In genomic region chrX:99501397-99502125, GRCm38 (mm10) we compare ENCODE assay signal across 11 mouse cellular contexts. TPM values are rescaled to one million over a fixed set of nuclear protein-coding genes. Genes with fewer than 3 reads are reported as not detected.
DNase-seq lines count a peak whose midpoint lies in the region; ATAC-seq and TF ChIP-seq lines count a peak whose summit lies in the region.
"Had no signal": no experiment of that assay in that cellular context is flagged by ENCODE, and none has a peak within 500 bp of the region (broad histone marks: within the 10 kb centered on the region; RNA-seq: fewer than 3 reads in every experiment).

No protein-coding gene starts in this region.

- no peak overlapping the region for H3K4me2 ChIP-seq in heart, embryonic 13.5 days
- no peak overlapping the region for H3K4me2 ChIP-seq in lung, embryonic 14.5 days
- H3K4me2 ChIP-seq in heart, embryonic 15.5 days, result no peak overlapping the region
- H3K4me2 ChIP-seq: forebrain, embryonic 12.5 days had no signal

- H3K4me1 ChIP-seq in heart, embryonic 13.5 days, result peaks cover 24% of the 10 kb centered on the region
- no peaks in the 10 kb centered on the region for H3K4me1 ChIP-seq in lung, embryonic 14.5 days (ENCODE audit: insufficient read depth)
- peaks cover 12% of the 10 kb centered on the region for H3K4me1 ChIP-seq in heart, embryonic 15.5 days (replicated peaks)
- peaks cover 6% of the 10 kb centered on the region for H3K4me1 ChIP-seq in limb, embryonic 10.5 days

- intact Hi-C loops in heart, postnatal 36 days (cut with DNase I), result no loop called here

- peaks cover 44% of the 10 kb centered on the region for H3K27me3 ChIP-seq in heart, embryonic 13.5 days (replicated peaks)
- H3K27me3 ChIP-seq in lung, embryonic 14.5 days (ENCODE audit: insufficient read depth, low read length), result no peaks in the 10 kb centered on the region
- H3K27me3 ChIP-seq in heart, embryonic 15.5 days, result peaks cover 10% of the 10 kb centered on the region
- peaks cover 100% of the 10 kb centered on the region for H3K27me3 ChIP-seq in limb, embryonic 10.5 days (ENCODE audit: low read depth, poor library complexity, severe bottlenecking)

- 41% methylated on average over 7 of the region's 7 CpGs for WGBS in heart, embryonic 13.5 days
- WGBS in lung, embryonic 14.5 days, result 43% methylated on average over 7 of the region's 7 CpGs
- WGBS in heart, embryonic 15.5 days, result 54% methylated on average over 7 of the region's 7 CpGs
- WGBS in limb, embryonic 10.5 days, result 72% methylated on average over 7 of the region's 7 CpGs

- no peak overlapping the region for H3K4me3 ChIP-seq in heart, embryonic 13.5 days
- H3K4me3 ChIP-seq in lung, embryonic 14.5 days (ENCODE audit: low read depth, low read length), result no peak overlapping the region
- no peak overlapping the region for H3K4me3 ChIP-seq in heart, embryonic 15.5 days
- no peak overlapping the region for H3K4me3 ChIP-seq in limb, embryonic 10.5 days
- H3K4me3 ChIP-seq: forebrain, embryonic 12.5 days had no signal

- peak overlapping the region; percentile 73 for H3K27ac ChIP-seq in heart, embryonic 13.5 days (replicated peaks)
- peak overlapping the region; percentile 54; the same call in 1 of the 2 replicates for H3K27ac ChIP-seq in lung, embryonic 14.5 days (ENCODE audit: low read depth)
- H3K27ac ChIP-seq in heart, embryonic 15.5 days, result peak overlapping the region; percentile 70
- peak overlapping the region; percentile 53; the same call in 1 of the 2 replicates for H3K27ac ChIP-seq in limb, embryonic 10.5 days
- H3K27ac ChIP-seq: forebrain, embryonic 12.5 days had no signal

- DNase-seq in heart, postnatal 36 days, result no peak
- DNase-seq in lung, embryonic 14.5 days, result peak; percentile 21
- no peak for DNase-seq in lung, adult 18-20 months
- no peak for DNase-seq in limb, embryonic 10.5 days (ENCODE audit: low spot score)
- DNase-seq in left cerebral cortex, adult 18-20 months (ENCODE audit: low spot score in 2 of 2), result no peak
- DNase-seq: adrenal gland, postnatal 14 days; cerebellum, adult 9-11 months; lung, postnatal 10 days had no signal

- H3K36me3 ChIP-seq in heart, embryonic 13.5 days, result no peaks in the 10 kb centered on the region
- no peaks in the 10 kb centered on the region for H3K36me3 ChIP-seq in lung, embryonic 14.5 days (ENCODE audit: insufficient read depth)
- H3K36me3 ChIP-seq in heart, embryonic 15.5 days, result no peaks in the 10 kb centered on the region
- no peaks in the 10 kb centered on the region for H3K36me3 ChIP-seq in limb, embryonic 10.5 days
- H3K36me3 ChIP-seq: forebrain, embryonic 12.5 days had no signal

- H3K9ac ChIP-seq in heart, embryonic 13.5 days, result no peak overlapping the region
- no peak overlapping the region for H3K9ac ChIP-seq in lung, embryonic 14.5 days
- no peak overlapping the region for H3K9ac ChIP-seq in heart, embryonic 15.5 days
- H3K9ac ChIP-seq: forebrain, embryonic 12.5 days had no signal

- H3K9me3 ChIP-seq in heart, embryonic 13.5 days, result no peaks in the 10 kb centered on the region
- no peaks in the 10 kb centered on the region for H3K9me3 ChIP-seq in lung, embryonic 14.5 days (ENCODE audit: low read depth, low read length)
- H3K9me3 ChIP-seq in heart, embryonic 15.5 days (replicated peaks), result no peaks in the 10 kb centered on the region
- no peaks in the 10 kb centered on the region for H3K9me3 ChIP-seq in limb, embryonic 10.5 days (replicated peaks)
- H3K9me3 ChIP-seq: forebrain, embryonic 12.5 days had no signal

- no peak for ATAC-seq in heart, embryonic 13.5 days (ENCODE audit: extremely low read depth, insufficient number of reproducible peaks, low FRiP score, low TSS enrichment)
- ATAC-seq in lung, embryonic 14.5 days (ENCODE audit: insufficient read depth), result no peak
- no peak; the same call in 1 of the 2 replicates for ATAC-seq in heart, embryonic 15.5 days (replicated peaks; ENCODE audit: insufficient number of reproducible peaks, insufficient read depth, low FRiP score, low read depth)

- TF ChIP-seq CTCF in lung, embryonic 14.5 days (IDR thresholded peaks at IDR 0.05; ENCODE audit: low read depth), result no peak

RNA-seq across cellular contexts. Expression of gene Pja1, which starts 30.5 kb away (rescaled TPM):
- 85.3 and 96.4 TPM in 2 replicates for polyA plus RNA-seq in heart, embryonic 13.5 days (2015; fragmentation: Nextera tagmentation; extraction: Ambion mirVana)
- total RNA-seq in heart, postnatal 36 days (2021), result 10 to 100 TPM; 18.6 to 23.3 TPM
- 160 and 162 TPM in 2 replicates for polyA plus RNA-seq in lung, embryonic 14.5 days (2014; fragmentation: Nextera tagmentation; extraction: Ambion mirVana)
- 85.7 and 91.5 TPM in 2 replicates for polyA plus RNA-seq in heart, embryonic 15.5 days (2015; fragmentation: Nextera tagmentation; extraction: Ambion mirVana)
- polyA plus RNA-seq in limb, embryonic 10.5 days (2016; fragmentation: Nextera tagmentation; extraction: Ambion mirVana), result 175 and 184 TPM in 2 replicates
- 100 to 1,000 TPM; 198 to 222 TPM for total RNA-seq in left cerebral cortex, adult 18-20 months (2021)
